Mouse (Mus musculus) T-helper 2 cell (primary cell): ENCODE data around the gene Fam53b.

ENCODE experiments used
- in situ Hi-C: fragments of 300-600 bp; cut with MboI, MseI; formaldehyde crosslinking; loops from one replicate; pipeline ENCODE4 v1.15.1; 2025; ENCODE audit warnings: high pct_unique_total_duplicates

Fam53b gene

GRCm38 (mm10) chr7:132793467-132793866 is 20.2 kb downstream of the Fam53b start:
- in situ Hi-C loops, result no loop called here

- in situ Hi-C loops, result no loop called here
Measured at GRCm38 (mm10) chr7:132790447-132791219, 23.1 kb downstream of the Fam53b start.

- in situ Hi-C loops, result no loop called here
Measured at GRCm38 (mm10) chr7:132788826-132789225, 24.9 kb downstream of the Fam53b start.

GRCm38 (mm10) chr7:132787496-132788190 is 26.0 kb downstream of the Fam53b start:
- in situ Hi-C loops, result no loop called here

GRCm38 (mm10) chr7:132787022-132787421 is 26.7 kb downstream of the Fam53b start:
- in situ Hi-C loops, result no loop called here

- in situ Hi-C loops, result no loop called here
Measured at GRCm38 (mm10) chr7:132786522-132786921, 27.2 kb downstream of the Fam53b start.

- in situ Hi-C loops, result no loop called here
Measured at GRCm38 (mm10) chr7:132786011-132786410, 27.7 kb downstream of the Fam53b start.

GRCm38 (mm10) chr7:132784101-132784500 is 29.6 kb downstream of the Fam53b start:
- in situ Hi-C loops, result no loop called here

- in situ Hi-C loops, result no loop called here
Measured at GRCm38 (mm10) chr7:132781850-132782249, 31.8 kb downstream of the Fam53b start.

GRCm38 (mm10) chr7:132781130-132781814 is 32.4 kb downstream of the Fam53b start:
- in situ Hi-C loops, result no loop called here

- in situ Hi-C loops, result no loop called here
Measured at GRCm38 (mm10) chr7:132780611-132781010, 33.1 kb downstream of the Fam53b start.

- in situ Hi-C loops, result no loop called here
Measured at GRCm38 (mm10) chr7:132778630-132779029, 35.1 kb downstream of the Fam53b start.

- in situ Hi-C loops, result no loop called here
Measured at GRCm38 (mm10) chr7:132777728-132778453, 35.8 kb downstream of the Fam53b start.

GRCm38 (mm10) chr7:132777117-132777516 is 36.6 kb downstream of the Fam53b start:
- in situ Hi-C loops, result no loop called here

- in situ Hi-C loops, result no loop called here
Measured at GRCm38 (mm10) chr7:132776338-132777111, 37.2 kb downstream of the Fam53b start.

- in situ Hi-C loops, result no loop called here
Measured at GRCm38 (mm10) chr7:132775922-132776321, 37.8 kb downstream of the Fam53b start.

GRCm38 (mm10) chr7:132775333-132775732 is 38.4 kb downstream of the Fam53b start:
- in situ Hi-C loops, result no loop called here

- in situ Hi-C loops, result no loop called here
Measured at GRCm38 (mm10) chr7:132773011-132773705, 40.5 kb downstream of the Fam53b start.

- in situ Hi-C loops, result no loop called here
Measured at GRCm38 (mm10) chr7:132772440-132772839, 41.2 kb downstream of the Fam53b start.
